Mouse (Mus musculus) brain, adult 2 months (tissue): ENCODE measurements around the gene Acvrl1.
A peak's percentile ranks its signal among the peaks of the same experiment; 100 is the strongest.
"Not testable (repeated sequence)": the region's sequence is repeated elsewhere in the genome, so short reads cannot be mapped to it uniquely, and the experiment has no call there.

Experiments used
- DNase-seq: peaks from one replicate; pipeline ENCODE4 v3.0.0; 2011; ENCODE audit warnings: low read depth, low spot score

Gene Acvrl1

GRCm38 (mm10) chr15:101107906-101108671 is 20.2 kb upstream of the Acvrl1 start:
- peak; percentile 13 for DNase-seq

- DNase-seq, result peak; percentile 43
Measured at GRCm38 (mm10) chr15:101113176-101113575, 15.1 kb upstream of the Acvrl1 start.

GRCm38 (mm10) chr15:101113778-101114177 is 14.5 kb upstream of the Acvrl1 start:
- not testable (repeated sequence) for DNase-seq

GRCm38 (mm10) chr15:101115511-101116110 is 12.7 kb upstream of the Acvrl1 start, which contains the start of gene Ankrd33:
TSS of gene Ankrd33 (plus strand) at chr15:101115755.
- no peak for DNase-seq

- DNase-seq, result peak; percentile 40
Measured at GRCm38 (mm10) chr15:101118399-101119125, 9.8 kb upstream of the Acvrl1 start.

DNA sequence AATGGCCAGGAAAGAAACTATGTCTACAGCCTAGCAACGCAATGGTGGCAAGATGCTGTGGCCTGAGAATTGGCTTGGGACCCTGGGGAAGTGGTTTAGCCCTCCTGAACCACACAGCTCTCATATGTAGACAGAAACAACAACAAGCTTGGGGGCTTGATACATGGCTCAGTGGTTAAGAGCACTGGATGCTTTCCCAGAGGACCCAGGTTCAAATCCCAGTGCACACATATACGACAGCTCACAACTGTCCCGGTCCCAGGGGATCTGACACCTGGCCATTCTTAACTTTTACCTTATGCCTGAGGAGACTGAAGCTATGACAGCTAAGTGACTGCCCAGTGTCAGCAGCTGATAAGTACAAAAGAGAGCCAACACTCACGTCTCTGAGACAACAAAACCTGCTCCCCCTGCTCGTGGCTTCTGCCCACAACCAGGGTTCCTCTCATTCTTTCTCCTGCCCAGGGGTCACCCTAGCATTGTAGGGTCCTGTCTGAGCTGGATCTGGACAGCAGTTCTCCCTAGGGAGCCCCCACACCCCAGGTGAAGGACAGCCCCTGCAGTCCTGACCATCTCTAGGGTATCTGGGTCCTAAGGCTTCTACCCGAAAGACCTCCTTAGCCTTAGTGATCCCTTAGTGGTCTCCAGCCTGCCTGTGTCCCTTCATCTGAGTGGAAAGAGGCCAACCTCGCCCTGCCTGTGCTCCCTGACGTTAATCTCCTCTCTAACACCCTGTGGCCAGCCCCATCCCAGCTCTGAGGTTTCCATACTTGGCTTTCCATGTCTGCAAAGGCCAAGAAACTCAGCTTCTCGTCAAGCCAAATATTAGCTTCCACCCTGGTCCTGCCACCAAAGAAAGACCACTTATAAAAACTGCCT is 6.7 kb upstream of the Acvrl1 start:
- DNase-seq, result no peak

DNA sequence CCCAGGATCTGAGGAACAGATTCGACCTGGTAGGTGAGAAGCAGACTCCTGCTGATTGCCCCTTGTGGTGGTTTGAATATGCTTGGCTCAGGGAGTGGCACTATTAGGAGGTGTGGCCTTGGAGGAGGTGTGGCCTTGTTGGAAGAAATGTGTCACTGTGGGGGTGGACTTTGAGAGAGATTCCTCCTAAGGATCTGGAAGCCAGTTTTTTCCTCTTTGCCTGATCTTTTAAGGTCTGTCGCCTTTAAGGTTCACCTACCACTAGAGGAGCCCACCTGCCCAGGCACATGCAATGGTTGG is 6.1 kb upstream of the Acvrl1 start:
- DNase-seq, result peak; percentile 32

DNA sequence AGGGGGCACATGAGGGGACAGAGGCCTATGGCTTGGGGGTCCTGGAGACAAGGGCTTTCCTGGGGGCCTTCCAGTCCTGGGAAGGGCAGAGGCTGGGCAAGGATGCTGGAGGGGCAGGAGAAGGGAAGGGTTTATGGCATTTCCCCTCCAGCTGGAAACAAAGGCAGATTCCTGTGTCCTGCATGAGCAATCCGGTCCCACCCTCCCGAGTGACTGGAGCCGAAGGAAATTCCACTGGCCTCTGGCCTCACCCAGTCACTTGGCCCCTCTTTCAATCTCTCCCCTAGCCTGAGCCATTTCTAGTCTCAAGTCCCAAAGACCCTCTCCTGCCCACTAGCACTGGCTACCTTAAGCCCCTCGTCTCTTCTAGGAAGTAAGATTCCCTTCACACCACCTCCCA is 5.1 kb upstream of the Acvrl1 start:
- DNase-seq, result no peak

- DNase-seq, result no peak
Measured at GRCm38 (mm10) chr15:101125561-101125960, 2.8 kb upstream of the Acvrl1 start.

- no peak for DNase-seq
Measured at GRCm38 (mm10) chr15:101126876-101127544, 1.3 kb upstream of the Acvrl1 start.

GRCm38 (mm10) chr15:101129412-101129811 is 1.1 kb downstream of the Acvrl1 start:
- DNase-seq, result no peak

DNA sequence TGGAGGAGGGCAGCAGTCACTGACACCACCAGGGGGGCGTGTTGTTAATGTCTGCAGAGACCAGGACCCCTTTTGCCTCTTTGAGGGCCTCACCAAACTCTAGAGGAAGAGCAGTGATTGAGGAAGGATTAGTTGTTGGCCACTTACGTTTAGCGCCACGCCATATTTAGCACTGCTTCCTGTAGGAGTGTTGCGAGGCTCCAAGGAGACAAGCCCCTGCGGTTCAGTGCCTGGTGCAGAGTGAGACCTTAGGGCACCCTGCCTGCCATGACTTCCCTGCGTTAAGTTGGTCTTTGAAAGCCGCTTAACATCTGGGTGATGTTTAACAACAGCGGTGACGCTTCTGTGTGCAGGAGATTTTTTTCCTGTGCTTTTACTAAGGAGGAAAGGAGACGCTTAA is 3.2 kb downstream of the Acvrl1 start:
- DNase-seq, result no peak

GRCm38 (mm10) chr15:101132041-101132440 is 3.7 kb downstream of the Acvrl1 start:
- no peak for DNase-seq

DNA sequence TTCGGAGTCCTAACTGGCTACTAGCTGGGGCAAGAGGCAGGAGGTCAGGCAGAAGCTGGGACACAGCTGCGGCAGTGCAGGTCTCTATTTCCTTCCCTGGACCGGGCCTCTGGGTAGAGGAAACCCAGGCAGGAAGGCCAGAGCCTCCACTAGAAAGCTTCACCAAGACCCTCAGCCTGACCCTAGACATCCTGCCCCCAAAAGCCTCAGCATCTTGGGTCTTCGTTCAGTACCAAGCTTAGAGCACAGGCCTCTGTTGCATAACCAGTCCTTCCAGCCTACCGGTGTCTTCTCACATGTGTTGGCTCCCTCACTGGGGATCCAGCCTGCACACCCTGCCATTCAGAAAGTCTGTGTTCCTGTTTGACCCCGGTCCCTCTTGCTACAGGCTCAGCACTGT is 4.4 kb downstream of the Acvrl1 start:
- DNase-seq, result no peak

GRCm38 (mm10) chr15:101133993-101134704 is 5.8 kb downstream of the Acvrl1 start:
- DNase-seq, result no peak

- DNase-seq, result no peak
Measured at GRCm38 (mm10) chr15:101135405-101135804, 7.1 kb downstream of the Acvrl1 start.

GRCm38 (mm10) chr15:101137455-101137854 is 9.1 kb downstream of the Acvrl1 start:
- DNase-seq, result no peak

DNA sequence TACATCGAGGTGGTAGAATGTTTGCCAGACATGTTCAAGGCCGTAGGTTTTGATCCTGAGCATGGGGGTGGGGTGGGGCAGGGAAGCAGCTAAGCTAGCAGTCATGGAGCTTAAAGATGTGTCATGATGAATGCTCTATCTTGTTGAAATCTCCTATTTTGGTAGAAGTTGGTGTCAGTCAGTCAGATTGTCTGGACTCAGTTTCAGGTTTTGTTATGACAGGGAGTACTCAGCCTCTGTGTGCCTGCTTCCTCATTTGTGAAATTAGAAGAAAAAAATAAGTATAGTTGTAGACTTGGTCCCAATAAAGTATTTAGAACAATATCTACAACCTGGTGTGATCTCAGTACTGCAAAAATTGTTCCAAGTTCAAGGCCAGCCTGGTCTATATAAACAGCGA is 10.4 kb downstream of the Acvrl1 start:
- no peak for DNase-seq

- peak; percentile 37 for DNase-seq
Measured at GRCm38 (mm10) chr15:101139885-101140284, 11.6 kb downstream of the Acvrl1 start.

GRCm38 (mm10) chr15:101140587-101140986 is 12.3 kb downstream of the Acvrl1 start:
- no peak for DNase-seq
